Mouse (Mus musculus): ENCODE measurements around the gene Chmp2a. TPM values are rescaled to one million over a fixed set of nuclear protein-coding genes. Genes with fewer than 3 reads are reported as not detected.
A peak's percentile ranks its signal among the peaks of the same experiment; 100 is the strongest.

The Chmp2a gene
- total RNA-seq, 2 experiments from 2014 or later = 165 to 169 TPM

GRCm38 (mm10) chr7:13035211-13035855 lies 726 bp upstream of the Chmp2a start:
- no peak for DNase-seq

- no peak for DNase-seq
Observed at GRCm38 (mm10) chr7:13033451-13034147, 1.0 kb downstream of the Chmp2a start.

GRCm38 (mm10) chr7:13032541-13032940 lies 2.1 kb downstream of the Chmp2a start:
- no peak for DNase-seq

- DNase-seq = no peak
Observed at GRCm38 (mm10) chr7:13031983-13032382, 2.6 kb downstream of the Chmp2a start.

GRCm38 (mm10) chr7:13031069-13031468 lies 3.5 kb downstream of the Chmp2a start:
- no peak for DNase-seq

- DNase-seq = no peak
Observed at GRCm38 (mm10) chr7:13028986-13029385, 5.6 kb downstream of the Chmp2a start.

GRCm38 (mm10) chr7:13025511-13026112 lies 9.0 kb downstream of the Chmp2a start:
- DNase-seq = no peak

- peak; percentile 87 for DNase-seq
Observed at GRCm38 (mm10) chr7:13024805-13025204, 9.8 kb downstream of the Chmp2a start.

- DNase-seq = peak; percentile 95
Observed at GRCm38 (mm10) chr7:13023928-13024731, 10.5 kb downstream of the Chmp2a start.

- peak; percentile 83 for DNase-seq
Observed at GRCm38 (mm10) chr7:13022773-13023535, 11.7 kb downstream of the Chmp2a start.

- no peak for DNase-seq
Observed at GRCm38 (mm10) chr7:13015217-13015616, 19.4 kb downstream of the Chmp2a start.

GRCm38 (mm10) chr7:13014275-13014839 lies 20.2 kb downstream of the Chmp2a start:
- no peak for DNase-seq

- DNase-seq = no peak
Observed at GRCm38 (mm10) chr7:13013671-13014070, 20.9 kb downstream of the Chmp2a start.

- DNase-seq = no peak
Observed at GRCm38 (mm10) chr7:13010005-13010908, 24.4 kb downstream of the Chmp2a start, which contains the start of gene Zbtb45. Gene Zbtb45 (minus strand): TSS chr7:13010034.

GRCm38 (mm10) chr7:13009143-13010004 lies 25.2 kb downstream of the Chmp2a start:
- DNase-seq = peak; percentile 94

- no peak for DNase-seq
Observed at GRCm38 (mm10) chr7:13007341-13008092, 27.1 kb downstream of the Chmp2a start.

GRCm38 (mm10) chr7:13006531-13006930 lies 28.1 kb downstream of the Chmp2a start:
- DNase-seq = no peak

GRCm38 (mm10) chr7:13006011-13006410 lies 28.6 kb downstream of the Chmp2a start:
- DNase-seq = no peak

All from adrenal gland, postnatal 10 days (tissue).